Mouse (Mus musculus) liver, adult 2 months (tissue): Measurements from ENCODE around the gene Slc23a2. TPM values are rescaled to one million over a fixed set of nuclear protein-coding genes. Genes with fewer than 3 reads are reported as not detected.

ENCODE experiments used
- DNase-seq: peaks from one replicate; pipeline ENCODE4 v3.0.0-alpha.2; 2011; ENCODE audit warnings: low read depth, low spot score; ENCODE audit errors: extremely low read depth
- H3K27ac ChIP-seq: fragments of 200-500 bp; replicated peaks from 2 replicates; pipeline ENCODE4 v1.5.1; 2012; ENCODE audit warnings: low read depth, mild to moderate bottlenecking, control low read depth, inconsistent platforms, low read length; ENCODE audit not compliant: insufficient read depth
- H3K27me3 ChIP-seq: fragments of 200-500 bp; 2 replicates; pipeline ENCODE4 v1.6.1; 2012; ENCODE audit warnings: mild to moderate bottlenecking, moderate library complexity, low read length, inconsistent platforms; ENCODE audit not compliant: control insufficient read depth, insufficient read depth
- H3K36me3 ChIP-seq: fragments of 200-500 bp; 2 replicates; pipeline ENCODE4 v1.6.1; 2012; ENCODE audit warnings: low read length, inconsistent platforms; ENCODE audit not compliant: control insufficient read depth, insufficient read depth
- H3K4me1 ChIP-seq: fragments of 200-500 bp; 2 replicates; pipeline ENCODE4 v1.6.1; 2011; ENCODE audit warnings: low read length; ENCODE audit not compliant: control insufficient read depth, insufficient read depth
- H3K4me3 ChIP-seq: fragments of 200-500 bp; 2 replicates; pipeline ENCODE4 v1.5.1; 2011; ENCODE audit warnings: low read depth, mild to moderate bottlenecking, control low read depth, low read length, moderate library complexity; ENCODE audit not compliant: insufficient read depth
- H3K79me2 ChIP-seq: fragments of 200-500 bp; 2 replicates; pipeline ENCODE4 v1.6.1; 2012; ENCODE audit warnings: inconsistent platforms, mild to moderate bottlenecking, low read length, moderate library complexity; ENCODE audit not compliant: control insufficient read depth, insufficient read depth
- H3K9ac ChIP-seq: fragments of 200-500 bp; 2 replicates; pipeline ENCODE4 v1.6.1; 2012; ENCODE audit warnings: low read depth, mild to moderate bottlenecking, control low read depth, inconsistent platforms, low read length
- CTCF ChIP-seq: fragments of 200-500 bp; IDR thresholded peaks from 2 replicates; pipeline ENCODE4 v1.5.1; 2011; ENCODE audit warnings: low read depth, low read length, control low read depth
- POLR2A ChIP-seq: fragments of 200-500 bp; IDR thresholded peaks from 2 replicates; pipeline ENCODE4 v1.6.1; 2011; ENCODE audit warnings: low read length, control low read depth; ENCODE audit not compliant: insufficient read depth; ENCODE audit errors: extremely low read depth
- WGBS: fragments of 180-500 bp; shearing (Covaris S2); methylation state at CpG from one replicate; pipeline ENCODE4 v1.1.7; 2018; 5-methylcytosine and 5-hydroxymethylcytosine counted together
- polyA plus RNA-seq: library from polyadenylated mRNA; depleted of rRNA; stranded (reverse); fragments of >200 nt; gene quantifications from 2 replicates; pipeline ENCODE4 v1.2.3, GENCODE M21; 2012; rRNA removed
- total RNA-seq: library from RNA; depleted of rRNA; stranded (reverse); fragments of >200 nt; gene quantifications from 2 replicates; pipeline ENCODE4 v1.2.3, GENCODE M21; 2014; rRNA removed

The Slc23a2 gene
- total and polyA plus RNA-seq, 2 experiments, result 12.7 to 14.8 TPM

DNA sequence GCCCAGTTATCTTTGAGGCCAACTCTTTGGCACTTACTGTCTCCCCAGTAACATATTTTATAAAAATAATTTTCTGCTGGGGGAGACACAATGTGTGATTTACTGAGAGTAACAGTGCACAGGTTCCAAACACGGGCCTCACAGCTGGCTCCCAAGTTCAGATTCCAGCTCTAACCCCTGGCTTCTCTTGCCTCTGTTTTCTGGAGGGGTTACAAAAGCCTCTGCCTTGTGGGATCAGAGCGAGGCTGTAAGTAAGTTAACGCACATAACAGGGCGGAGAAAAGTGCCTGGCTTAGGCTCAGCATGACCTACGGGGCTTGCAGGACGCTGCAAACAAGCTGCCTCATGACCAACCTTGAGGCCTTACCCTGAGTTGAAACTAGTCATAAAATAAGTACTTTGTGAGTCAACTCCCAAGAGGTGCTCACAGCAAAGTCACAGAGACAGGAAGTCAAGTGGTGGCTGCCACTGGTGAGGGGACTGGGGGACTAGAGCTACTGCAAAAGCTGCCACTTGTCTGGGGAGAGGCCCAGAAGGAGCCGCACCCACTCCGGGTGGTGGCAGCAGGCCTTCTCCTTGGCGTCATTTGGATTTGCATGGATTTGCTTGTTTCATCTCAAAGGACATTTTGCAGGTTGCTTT lies 140.3 kb downstream of the Slc23a2 start:
- no peaks in the 10 kb centered on the region for H3K27me3 ChIP-seq
- H3K27ac ChIP-seq, result no peak overlapping the region
- no peak overlapping the region for H3K9ac ChIP-seq
- 88% methylated on average over 9 of the region's 9 CpGs for WGBS
- H3K36me3 ChIP-seq, result no peaks in the 10 kb centered on the region
- H3K79me2 ChIP-seq, result no peaks in the 10 kb centered on the region
- H3K4me3 ChIP-seq, result no peak overlapping the region
- no peaks in the 10 kb centered on the region for H3K4me1 ChIP-seq
- TF ChIP-seq POLR2A, result no peak
- TF ChIP-seq CTCF, result no peak
- DNase-seq, result no peak

DNA sequence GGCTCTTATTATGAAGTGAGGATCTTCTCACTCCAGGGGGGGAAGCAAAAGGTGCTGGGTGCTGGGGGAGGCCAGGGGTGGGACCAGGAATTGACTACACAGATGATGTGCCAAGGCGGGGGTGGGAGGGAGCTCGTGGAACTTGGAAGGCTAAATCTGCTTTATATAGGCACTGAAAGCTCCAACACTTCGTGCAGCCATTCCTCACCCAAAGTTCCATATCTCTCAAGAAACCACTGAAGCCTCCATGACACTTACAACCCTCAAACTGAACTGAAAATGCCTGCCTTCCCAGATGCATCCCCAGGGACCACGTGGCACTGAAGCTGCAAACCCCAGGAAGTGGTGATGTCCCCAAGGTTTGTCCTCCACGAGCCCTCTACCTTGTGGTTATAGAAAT lies 141.0 kb downstream of the Slc23a2 start:
- no peak overlapping the region for H3K9ac ChIP-seq
- WGBS, result 72% methylated on average over 5 of the region's 5 CpGs
- H3K36me3 ChIP-seq, result no peaks in the 10 kb centered on the region
- H3K79me2 ChIP-seq, result no peaks in the 10 kb centered on the region
- no peak overlapping the region for H3K4me3 ChIP-seq
- no peak for DNase-seq
- no peak for TF ChIP-seq POLR2A
- TF ChIP-seq CTCF, result no peak
- H3K27ac ChIP-seq, result no peak overlapping the region
- H3K27me3 ChIP-seq, result no peaks in the 10 kb centered on the region
- H3K4me1 ChIP-seq, result no peaks in the 10 kb centered on the region

Other genes starting within 250 kb of the Slc23a2 start
- 24.7 and 31.5 TPM in 2 replicates for gene Prnp, start 235.2 kb downstream of the Slc23a2 start, total RNA-seq
- 20.4 and 22.0 TPM in 2 replicates for gene Prnp, start 235.2 kb downstream of the Slc23a2 start, polyA plus RNA-seq
- gene Prn, start 235.2 kb downstream of the Slc23a2 start, total RNA-seq, result not detected in 2 replicates
- gene Prn, start 235.2 kb downstream of the Slc23a2 start, polyA plus RNA-seq, result not detected in 2 replicates
- 0.07 TPM in 1 of 2 replicates, not detected in the other for gene Prnd, start 194.2 kb downstream of the Slc23a2 start, total RNA-seq
- gene Prnd, start 194.2 kb downstream of the Slc23a2 start, polyA plus RNA-seq, result not detected in 2 replicates
- 1.3 and 1.5 TPM in 2 replicates for gene Rassf2, start 114.8 kb downstream of the Slc23a2 start, total RNA-seq
- gene Rassf2, start 114.8 kb downstream of the Slc23a2 start, polyA plus RNA-seq, result 0.45 and 0.84 TPM in 2 replicates
- 14.8 and 23.0 TPM in 2 replicates for gene Tmem230, start 102.7 kb upstream of the Slc23a2 start, total RNA-seq
- 35.2 and 76.3 TPM in 2 replicates for gene Tmem230, start 102.7 kb upstream of the Slc23a2 start, polyA plus RNA-seq
- 39.0 and 47.1 TPM in 2 replicates for gene Pcna, start 108.2 kb upstream of the Slc23a2 start, total RNA-seq
- 20.6 and 22.5 TPM in 2 replicates for gene Pcna, start 108.2 kb upstream of the Slc23a2 start, polyA plus RNA-seq
- 48.1 and 63.4 TPM in 2 replicates for gene Cds2, start 118.0 kb upstream of the Slc23a2 start, total RNA-seq
- 41.6 and 43.8 TPM in 2 replicates for gene Cds2, start 118.0 kb upstream of the Slc23a2 start, polyA plus RNA-seq
- not detected in 2 replicates for gene Prokr2, start 240.3 kb upstream of the Slc23a2 start, total RNA-seq
- gene Prokr2, start 240.3 kb upstream of the Slc23a2 start, polyA plus RNA-seq, result not detected in 2 replicates